Mouse (Mus musculus) left cerebral cortex, postnatal 25 days (tissue): ENCODE measurements at regions not wholly inside any gene's neighbourhood (a gene's known extent, or its start where the extent isn't known, plus 50 kb on each side); places are given as distances from the start of the nearest gene placed in this dataset.

ENCODE experiments used
- DNase-seq, 2 experiments: peaks; one replicate each; pipeline ENCODE4 v3.0.0; 2022; ENCODE audit warnings: low spot score in 2 of 2, mixed read lengths in 1 of 2
- intact Hi-C: fragments of 180-260 bp; cut with DNase I; formaldehyde crosslinking; loops from one replicate; pipeline ENCODE4 v1.15.1; 2025

GRCm38 (mm10) chr13:64007688-64008087, 81.3 kb downstream of the Hsd17b3 start:
- intact Hi-C loops: loop anchor here (1.0 kb wide), 1 partner anchor 29 kb away; no protein-coding TSS in a partner anchor
- no peak for DNase-seq

GRCm38 (mm10) chr13:64002945-64003459, 86.0 kb downstream of the Hsd17b3 start:
- no peak for DNase-seq
- intact Hi-C loops: no loop called here

- intact Hi-C loops: no loop called here
- DNase-seq: no peak
Observed at GRCm38 (mm10) chr13:64000303-64000702, 88.7 kb downstream of the Hsd17b3 start.

- intact Hi-C loops: no loop called here
- DNase-seq: no peak
Observed at GRCm38 (mm10) chr13:63998647-63999046, 90.4 kb downstream of the Hsd17b3 start.

GRCm38 (mm10) chr13:63993857-63994477, 95.1 kb downstream of the Hsd17b3 start:
- intact Hi-C loops: no loop called here
- DNase-seq: no peak

GRCm38 (mm10) chr13:63992989-63993388, 96.0 kb downstream of the Hsd17b3 start:
- intact Hi-C loops: no loop called here
- DNase-seq: no peak

GRCm38 (mm10) chr13:63990480-63990958, 98.5 kb downstream of the Hsd17b3 start:
- intact Hi-C loops: no loop called here
- no peak for DNase-seq

- DNase-seq: no peak
- intact Hi-C loops: no loop called here
Observed at GRCm38 (mm10) chr13:63989769-63990168, 99.3 kb downstream of the Hsd17b3 start.

- no peak for DNase-seq
- intact Hi-C loops: no loop called here
Observed at GRCm38 (mm10) chr13:63988263-63988662, 100.8 kb downstream of the Hsd17b3 start.

- intact Hi-C loops: no loop called here
- DNase-seq: no peak
Observed at GRCm38 (mm10) chr13:63986681-63987080, 102.3 kb downstream of the Hsd17b3 start.

GRCm38 (mm10) chr13:63985590-63985989, 103.4 kb downstream of the Hsd17b3 start:
- no peak for DNase-seq
- intact Hi-C loops: no loop called here

- no peak for DNase-seq
- intact Hi-C loops: no loop called here
Observed at GRCm38 (mm10) chr13:63985086-63985485, 103.9 kb downstream of the Hsd17b3 start.

GRCm38 (mm10) chr13:63980012-63980691, 108.9 kb downstream of the Hsd17b3 start:
- DNase-seq: no peak
- intact Hi-C loops: no loop called here

- intact Hi-C loops: no loop called here
- no peak for DNase-seq
Observed at GRCm38 (mm10) chr13:63979581-63979980, 109.4 kb downstream of the Hsd17b3 start.

- intact Hi-C loops: no loop called here
- no peak for DNase-seq
Observed at GRCm38 (mm10) chr13:63969907-63970306, 119.1 kb downstream of the Hsd17b3 start.

GRCm38 (mm10) chr13:63968623-63969022, 120.4 kb downstream of the Hsd17b3 start:
- intact Hi-C loops: no loop called here
- DNase-seq: no peak

- intact Hi-C loops: no loop called here
Observed at GRCm38 (mm10) chr13:63957098-63957497, 131.9 kb downstream of the Hsd17b3 start.

GRCm38 (mm10) chr13:63954305-63954704, 134.7 kb downstream of the Hsd17b3 start:
- DNase-seq: no peak
- intact Hi-C loops: no loop called here

More at GRCm38 (mm10) chr13:63957098-63957497, 131.9 kb downstream of the Hsd17b3 start:
- peak; percentile 2 to 3 for DNase-seq

GRCm38 (mm10) chr13:63951922-63952734, 136.9 kb downstream of the Hsd17b3 start:
- intact Hi-C loops: no loop called here
- no peak for DNase-seq

GRCm38 (mm10) chr13:63951136-63951535, 136.1 kb downstream of the Ercc6l2 start:
- intact Hi-C loops: no loop called here
- DNase-seq: no peak
